41 mouse cellular contexts compared by ENCODE assay signal in genomic region chr1:56612384-56612783, GRCm38 (mm10). TPM values are rescaled to one million over a fixed set of nuclear protein-coding genes. Genes with fewer than 3 reads are reported as not detected.
"Had no signal": no experiment of that assay in that cellular context is flagged by ENCODE, and none has a peak within 500 bp of the region (broad histone marks: within the 10 kb centered on the region; RNA-seq: fewer than 3 reads in every experiment).

No protein-coding gene starts in this region.

- ATAC-seq: hindbrain, embryonic 16.5 days; hindbrain, postnatal 0 days; inflammation-experienced regulatory T-cells, adult 6 months had no signal

- H3K36me3 ChIP-seq: heart, embryonic 10.5 days; heart, embryonic 12.5 days; heart, embryonic 13.5 days; heart, embryonic 15.5 days; hindbrain, embryonic 10.5 days; hindbrain, embryonic 12.5 days; hindbrain, embryonic 13.5 days; hindbrain, embryonic 15.5 days; kidney, embryonic 15.5 days had no signal

- H3K27ac ChIP-seq: heart, embryonic 10.5 days; heart, embryonic 13.5 days; heart, embryonic 15.5 days; hindbrain, embryonic 10.5 days; hindbrain, embryonic 12.5 days; hindbrain, embryonic 13.5 days; hindbrain, embryonic 14.5 days; hindbrain, embryonic 15.5 days; hindbrain, postnatal 0 days; kidney, embryonic 15.5 days; kidney, postnatal 0 days; layer of hippocampus, adult 2 months; left cerebral cortex, adult 2 months had no signal

- H3K4me1 ChIP-seq: heart, embryonic 10.5 days; heart, embryonic 12.5 days; heart, embryonic 13.5 days; heart, embryonic 15.5 days; hindbrain, embryonic 10.5 days; hindbrain, embryonic 12.5 days; hindbrain, embryonic 13.5 days; hindbrain, embryonic 15.5 days; kidney, embryonic 15.5 days had no signal

- H3K27me3 ChIP-seq: heart, embryonic 12.5 days; heart, embryonic 13.5 days; heart, embryonic 15.5 days; hindbrain, embryonic 12.5 days; hindbrain, embryonic 13.5 days; hindbrain, embryonic 15.5 days; kidney, embryonic 15.5 days had no signal

- H3K4me3 ChIP-seq: heart, embryonic 10.5 days; heart, embryonic 12.5 days; heart, embryonic 13.5 days; heart, embryonic 15.5 days; hindbrain, embryonic 10.5 days; hindbrain, embryonic 12.5 days; hindbrain, embryonic 13.5 days; hindbrain, embryonic 15.5 days; kidney, embryonic 15.5 days; layer of hippocampus, adult 2 months; left cerebral cortex, adult 2 months had no signal

- H3K9me3 ChIP-seq: heart, embryonic 10.5 days; heart, embryonic 12.5 days; heart, embryonic 13.5 days; heart, embryonic 15.5 days; hindbrain, embryonic 10.5 days; hindbrain, embryonic 12.5 days; hindbrain, embryonic 13.5 days; hindbrain, embryonic 15.5 days; kidney, embryonic 15.5 days had no signal

- DNase-seq: heart, postnatal 10 days; heart, postnatal 14 days; heart, postnatal 36 days; heart, postnatal 4 days; kidney, adult 11 months; kidney, adult 18-20 months; kidney, adult 2 months; kidney, adult 8-10 months; kidney, adult 9 months; kidney, postnatal 10 days; kidney, postnatal 14 days; kidney, postnatal 25 days; kidney, postnatal 36 days; kidney, postnatal 4 days; layer of hippocampus, adult 9-11 months; layer of hippocampus, postnatal 36 days had no signal

- H3K4me2 ChIP-seq: heart, embryonic 11.5 days; heart, embryonic 12.5 days; heart, embryonic 13.5 days; heart, embryonic 15.5 days; hindbrain, embryonic 12.5 days; hindbrain, embryonic 13.5 days; hindbrain, embryonic 14.5 days; hindbrain, embryonic 15.5 days; kidney, embryonic 15.5 days had no signal

- H3K9ac ChIP-seq: heart, embryonic 12.5 days; heart, embryonic 13.5 days; heart, embryonic 15.5 days; hindbrain, embryonic 12.5 days; hindbrain, embryonic 13.5 days; hindbrain, embryonic 14.5 days; hindbrain, embryonic 15.5 days; kidney, embryonic 15.5 days had no signal

RNA-seq across cellular contexts. Expression of gene Hsfy2, which starts 24.9 kb away (rescaled TPM):
- polyA plus RNA-seq: heart, embryonic 10.5 days; heart, embryonic 11.5 days; heart, embryonic 12.5 days; heart, embryonic 13.5 days; heart, embryonic 14.5 days; heart, embryonic 15.5 days; heart, embryonic 16.5 days; heart, postnatal 0 days; hindbrain, embryonic 10.5 days; hindbrain, embryonic 11.5 days; hindbrain, embryonic 12.5 days; hindbrain, embryonic 13.5 days; hindbrain, embryonic 14.5 days; hindbrain, embryonic 15.5 days; hindbrain, embryonic 16.5 days; hindbrain, postnatal 0 days; inflammation-experienced regulatory T-cells, adult 6 months; intestine, embryonic 14.5 days; kidney, adult 2 months; kidney, embryonic 14.5 days; kidney, embryonic 15.5 days; kidney, embryonic 16.5 days; kidney, postnatal 0 days; large intestine, adult 2 months had no signal
